Mouse (Mus musculus) bone marrow, adult 2 months (tissue): ENCODE measurements around the gene Farp2. TPM values are rescaled to one million over a fixed set of nuclear protein-coding genes. Genes with fewer than 3 reads are reported as not detected.
A peak's percentile ranks its signal among the peaks of the same experiment; 100 is the strongest.
"Not testable (repeated sequence)": the region's sequence is repeated elsewhere in the genome, so short reads cannot be mapped to it uniquely, and the experiment has no call there.

Experiments used
- H3K27ac ChIP-seq: fragments of 200-500 bp; 2 replicates; pipeline ENCODE4 v1.5.1; 2012; ENCODE audit warnings: low read depth, mild to moderate bottlenecking, control low read depth, inconsistent platforms, low read length; ENCODE audit not compliant: control insufficient read depth, poor library complexity, insufficient read depth
- H3K4me1 ChIP-seq: fragments of 200-500 bp; 2 replicates; pipeline ENCODE4 v1.6.1; 2011; ENCODE audit warnings: low read length; ENCODE audit not compliant: control insufficient read depth, insufficient read depth
- H3K4me3 ChIP-seq: fragments of 200-500 bp; replicated peaks from 2 replicates; pipeline ENCODE3; 2011; ENCODE audit warnings: mild to moderate bottlenecking, low read depth, low read length, control low read depth; ENCODE audit not compliant: control insufficient read depth
- CTCF ChIP-seq: fragments of 200-500 bp; IDR thresholded peaks from 2 replicates; pipeline ENCODE4 v1.5.1; 2011; ENCODE audit warnings: low read length, control low read depth; ENCODE audit not compliant: control insufficient read depth, insufficient read depth
- POLR2A ChIP-seq: fragments of 200-500 bp; IDR thresholded peaks from 2 replicates; pipeline ENCODE4 v1.6.1; 2011; ENCODE audit warnings: low read depth, mild to moderate bottlenecking, control low read depth, low read length, borderline replicate concordance; ENCODE audit not compliant: control insufficient read depth
- WGBS: fragments of 180-500 bp; shearing (Covaris S2); methylation state at CpG from one replicate; pipeline ENCODE4 v1.1.7; 2018; 5-methylcytosine and 5-hydroxymethylcytosine counted together
- polyA plus RNA-seq: library from polyadenylated mRNA; stranded (reverse); fragments of >200 nt; gene quantifications from 2 replicates; pipeline ENCODE4 v1.2.4, GENCODE M21; 2011; ENCODE audit warnings: low replicate concordance; ENCODE audit not compliant: missing spikeins, insufficient read depth, insufficient read length

Gene Farp2
- polyA plus RNA-seq, 1 experiment = 0.82 TPM

DNA sequence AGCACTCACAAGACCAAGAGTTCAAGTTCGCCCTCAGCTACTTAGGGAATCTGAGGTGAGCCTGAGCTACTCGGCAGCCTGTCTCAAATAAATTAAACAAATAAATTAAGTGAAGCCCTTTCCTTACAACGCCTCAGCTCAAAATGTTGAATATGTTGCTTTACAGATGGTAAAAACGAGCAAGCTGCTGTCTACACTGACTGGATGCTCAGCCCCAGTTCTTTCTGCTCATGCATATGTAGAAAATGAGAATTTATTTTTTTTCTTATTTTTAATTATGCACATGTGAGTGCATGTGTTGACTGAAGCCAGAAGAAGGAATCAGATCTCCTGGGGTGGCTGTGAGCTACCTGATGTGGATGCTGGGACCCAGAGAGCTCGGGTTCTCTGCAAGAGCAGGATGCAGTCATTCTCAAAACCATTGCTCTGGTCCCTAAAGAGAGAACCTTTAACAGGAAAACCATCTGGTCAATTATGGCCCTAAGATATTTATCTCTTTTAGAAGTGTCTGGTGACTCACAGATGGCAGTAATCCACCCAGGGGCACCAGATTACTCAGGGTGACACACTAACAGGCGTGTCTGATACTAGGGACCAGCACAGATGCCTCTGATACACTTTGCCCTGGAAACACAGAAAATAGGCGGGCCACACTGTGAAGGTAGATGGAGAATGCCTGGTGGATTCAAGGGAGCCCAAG is 144.6 kb downstream of the Farp2 start:
- Histone ChIP-seq H3K27ac (no peak overlapping the region), H3K4me3 (no peak overlapping the region), H3K4me1 (no peaks in the 10 kb centered on the region)
- 74% methylated on average over 7 of the region's 7 CpGs for WGBS
- TF ChIP-seq CTCF = no peak
- TF ChIP-seq POLR2A = no peak

GRCm38 (mm10) chr1:93657025-93657360 is 145.1 kb downstream of the Farp2 start:
- WGBS = 79% methylated on average over 5 of the region's 5 CpGs
- H3K4me1 ChIP-seq = no peaks in the 10 kb centered on the region
- no peak overlapping the region for H3K27ac ChIP-seq
- no peak overlapping the region for H3K4me3 ChIP-seq
- TF ChIP-seq POLR2A (no peak), CTCF (no peak)

DNA sequence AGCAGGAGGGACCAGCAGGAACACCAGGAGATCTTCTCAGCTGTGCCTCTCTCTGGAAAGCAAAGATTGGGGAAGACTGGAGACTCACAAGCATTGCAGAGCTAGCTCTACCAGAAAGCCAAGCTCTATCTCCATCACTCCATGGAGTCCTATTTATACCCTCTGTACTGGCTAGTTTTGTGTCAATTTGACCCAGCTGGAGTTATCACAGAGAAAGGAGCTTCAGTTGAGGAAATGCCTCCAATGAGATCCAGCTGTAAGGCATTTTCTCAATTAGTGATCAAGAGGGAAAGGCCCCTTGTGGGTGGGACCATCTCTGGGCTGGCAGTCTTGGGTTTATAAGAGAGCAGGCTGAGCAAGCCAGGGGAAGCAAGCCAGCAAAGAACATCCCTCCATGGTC is 146.7 kb downstream of the Farp2 start, which contains the start of gene Stk25:
Gene Stk25 (minus strand): TSS at position 101 of the 400 bp plus-strand sequence.
- H3K4me3 ChIP-seq, H3K27ac ChIP-seq, H3K4me1 ChIP-seq: not testable (repeated sequence)

DNA sequence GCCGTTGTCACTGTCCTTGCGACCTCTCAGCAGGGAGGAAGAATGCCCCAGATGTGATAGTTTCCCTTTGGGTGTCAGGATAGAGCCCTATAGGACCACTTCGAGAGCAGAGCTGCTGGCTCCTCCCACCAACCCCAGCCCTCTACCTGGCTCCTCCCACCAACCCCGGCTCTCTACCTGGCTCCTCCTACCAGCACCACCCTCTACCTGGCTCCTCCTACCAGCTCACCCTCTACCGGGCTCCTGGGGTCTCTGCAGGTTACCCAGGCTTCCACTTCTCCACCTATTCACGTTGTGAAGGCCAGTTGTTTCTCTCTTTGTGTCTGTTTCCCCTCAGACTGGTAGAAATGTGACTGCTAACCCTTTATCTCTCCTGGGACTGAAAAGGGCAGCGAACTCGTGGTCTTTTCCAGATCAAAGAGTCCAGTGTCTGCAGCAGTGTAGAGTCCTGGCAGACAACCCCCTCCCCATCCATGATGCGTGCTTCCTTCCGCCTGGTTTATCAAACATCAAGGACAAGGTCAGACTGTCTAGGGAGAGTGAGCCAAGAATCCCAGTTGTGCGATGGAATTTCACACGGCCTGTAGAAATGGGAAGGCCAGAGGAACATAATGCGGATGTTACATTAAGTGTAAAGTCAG is 156.0 kb downstream of the Farp2 start:
- 48% methylated on average over 13 of the region's 13 CpGs for WGBS
- no peak overlapping the region for H3K4me3 ChIP-seq

DNA sequence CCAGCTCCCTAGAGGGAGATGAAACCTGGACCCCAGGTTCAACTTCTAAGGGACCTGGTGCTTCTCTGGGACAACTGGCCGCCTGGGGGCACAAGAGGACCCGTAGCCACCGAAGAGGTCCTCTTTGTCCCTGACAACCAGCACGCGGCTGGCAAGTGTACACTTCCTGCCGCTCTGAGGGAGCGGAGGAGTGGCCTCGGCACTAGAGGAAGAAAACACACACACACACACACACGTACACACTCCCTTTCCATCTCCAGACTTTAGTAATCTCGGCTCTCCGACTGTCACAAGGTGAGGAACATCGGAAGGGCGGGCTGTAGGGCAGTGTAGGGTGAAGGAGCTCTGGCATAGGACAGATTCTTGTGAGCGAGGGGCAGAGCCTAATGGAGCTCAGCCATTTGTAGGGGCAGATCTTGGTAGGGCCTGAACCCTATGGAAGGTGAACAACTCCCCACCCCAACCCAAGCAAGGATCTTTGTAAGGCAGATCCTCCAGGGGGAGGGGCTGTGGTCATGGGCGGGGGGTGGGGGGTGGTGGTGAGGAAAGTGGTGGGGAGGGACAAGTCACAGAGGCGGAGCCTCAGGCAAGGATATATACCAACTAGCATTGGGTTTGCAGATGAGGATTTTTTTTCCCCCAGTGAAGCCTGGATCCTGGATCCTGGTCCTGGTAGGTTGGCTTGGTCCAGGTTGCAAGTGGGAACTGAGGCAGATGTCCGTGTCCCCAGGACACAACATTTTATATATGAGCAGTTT is 157.1 kb downstream of the Farp2 start:
- H3K27ac ChIP-seq = no peak overlapping the region
- TF ChIP-seq POLR2A (peak; percentile 25; the same call in 1 of the 2 replicates), CTCF (peak; percentile 59)
- 6% methylated on average over 17 of the region's 17 CpGs for WGBS
- H3K4me1 ChIP-seq = no peaks in the 10 kb centered on the region
- H3K4me3 ChIP-seq = peak overlapping the region; percentile 66

More for the DNA sequence above, 156.0 kb downstream of the Farp2 start:
- no peaks in the 10 kb centered on the region for H3K4me1 ChIP-seq
- no peak for TF ChIP-seq POLR2A
- TF ChIP-seq CTCF = no peak
- H3K27ac ChIP-seq = no peak overlapping the region

GRCm38 (mm10) chr1:93669941-93670340 is 158.1 kb downstream of the Farp2 start:
- Histone ChIP-seq H3K4me3 (no peak overlapping the region), H3K27ac (no peak overlapping the region), H3K4me1 (no peaks in the 10 kb centered on the region)
- no peak for TF ChIP-seq CTCF
- no peak for TF ChIP-seq POLR2A

Other genes starting within 250 kb of the Farp2 start
- 9.7 and 15.6 TPM in 2 replicates for gene Mterf4, start 206.2 kb upstream of the Farp2 start, polyA plus RNA-seq
- 14.6 and 17.9 TPM in 2 replicates for gene Ppp1r7, start 169.2 kb upstream of the Farp2 start, polyA plus RNA-seq
- 16.7 and 19.6 TPM in 2 replicates for gene Pask, start 168.6 kb upstream of the Farp2 start, polyA plus RNA-seq
- gene Ano7, start 138.1 kb upstream of the Farp2 start, polyA plus RNA-seq = not detected in 2 replicates
- gene Hdlbp, start 33.3 kb upstream of the Farp2 start, polyA plus RNA-seq = 26.1 and 43.9 TPM in 2 replicates
- 40.0 and 71.0 TPM in 2 replicates for gene Stk25, start 146.6 kb downstream of the Farp2 start, polyA plus RNA-seq
- 1.3 and 3.1 TPM in 2 replicates for gene Bok, start 173.6 kb downstream of the Farp2 start, polyA plus RNA-seq
- gene Atg4b, start 239.4 kb downstream of the Farp2 start, polyA plus RNA-seq = 42.7 and 56.8 TPM in 2 replicates
- gene Thap4, start 242.8 kb downstream of the Farp2 start, polyA plus RNA-seq = 4.2 and 13.0 TPM in 2 replicates